Mouse (Mus musculus) cerebellum, postnatal 25 days (tissue): ENCODE data around the gene Adarb1.

Experiments
- DNase-seq, 2 experiments: peaks; one replicate each; pipeline ENCODE4 v3.0.0; 2021; ENCODE audit warnings: mixed read lengths in 2 of 2

The Adarb1 gene

DNA sequence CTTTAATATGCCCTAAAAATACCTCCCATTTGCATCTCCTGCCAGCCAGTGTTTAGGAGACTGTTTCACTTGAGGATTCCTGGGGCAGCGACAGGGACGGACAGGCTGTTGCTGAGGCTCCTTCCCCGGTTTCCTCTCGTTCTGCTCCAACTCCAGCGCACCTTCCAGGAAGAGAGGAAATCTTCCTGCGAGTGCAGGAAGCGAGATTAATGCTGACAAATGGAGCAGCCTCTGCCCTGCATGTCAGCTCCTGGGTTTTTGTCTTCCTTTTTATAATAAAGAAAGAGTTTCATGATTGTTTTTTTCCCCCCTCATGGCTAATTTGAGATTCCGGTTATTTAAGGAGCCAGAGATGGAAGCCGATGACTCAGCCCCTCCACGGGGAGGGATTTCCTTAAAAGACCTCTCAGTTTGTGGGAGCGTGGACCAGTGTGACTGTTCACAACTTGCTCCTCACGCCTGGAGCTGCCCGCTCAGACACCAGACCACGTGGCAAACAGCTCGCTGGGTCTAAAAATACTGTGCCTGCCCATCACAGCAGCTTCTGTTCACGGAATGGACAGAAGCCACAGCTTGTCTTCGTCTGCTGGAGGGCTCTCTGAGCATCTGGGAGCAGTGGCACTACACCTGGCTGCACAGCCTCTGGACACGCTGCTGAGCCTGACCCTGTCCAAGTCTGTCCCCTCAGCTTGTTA is 16.5 kb upstream of the Adarb1 start:
- DNase-seq, result peak; percentile 67 to 73

DNA sequence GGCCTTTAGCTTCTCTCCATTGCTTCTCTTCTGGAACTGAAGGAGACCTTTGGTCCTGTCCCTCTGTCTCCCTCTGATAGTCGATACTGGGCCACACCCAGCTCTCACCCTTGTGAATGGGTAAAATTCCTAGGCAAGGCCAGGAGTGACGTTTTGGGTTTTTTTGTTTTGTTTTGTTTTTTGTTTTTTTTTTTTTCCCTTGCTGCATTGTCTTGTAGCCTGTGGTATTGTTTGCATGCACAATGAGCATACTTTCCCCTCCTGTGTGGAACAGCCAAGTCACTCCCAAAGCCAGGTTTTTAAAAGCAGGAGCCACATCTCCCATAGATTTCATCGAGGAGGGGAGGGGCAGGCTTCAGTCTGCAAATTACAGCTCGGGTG is 16.0 kb upstream of the Adarb1 start:
- peak in 1 of 2 experiments; percentile 44 for DNase-seq

DNA sequence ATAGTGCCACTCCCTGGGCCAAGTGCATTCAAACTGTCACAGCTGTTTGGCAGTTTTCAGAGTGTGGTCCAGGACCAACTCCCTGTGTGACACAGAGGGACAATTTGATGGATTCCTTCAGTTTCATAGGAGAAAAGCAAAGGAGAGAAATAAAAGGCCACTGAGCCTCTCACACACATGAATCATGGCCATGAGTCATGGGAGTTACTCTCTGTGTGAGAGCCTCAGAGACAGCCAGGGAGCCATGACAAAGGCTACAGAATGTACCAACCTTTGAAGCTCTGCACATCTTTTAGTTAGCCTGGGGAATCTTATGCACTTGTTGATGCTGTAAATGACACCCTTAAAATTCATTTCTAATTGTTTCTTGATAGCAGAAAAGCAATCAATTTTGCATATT is 12.7 kb upstream of the Adarb1 start:
- DNase-seq, result no peak

DNA sequence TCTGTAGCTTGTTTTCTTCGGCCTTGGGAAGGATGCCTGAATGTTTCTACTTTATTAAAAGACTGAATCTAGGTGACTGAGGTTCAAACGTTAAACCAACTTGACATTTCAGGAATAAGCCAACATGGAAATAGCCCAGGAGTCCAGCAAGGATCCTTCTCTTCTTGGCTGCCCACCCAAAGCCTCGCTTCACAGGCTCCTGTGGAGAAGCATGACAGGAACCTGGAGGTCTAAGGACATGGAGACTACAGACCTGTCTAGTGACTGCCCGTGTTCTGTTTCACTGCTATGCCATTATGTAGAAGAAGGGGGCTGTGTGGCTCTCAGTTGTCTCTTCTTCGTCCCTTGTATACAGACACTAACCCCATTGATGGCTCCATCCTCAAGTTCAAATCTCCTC is 11.9 kb upstream of the Adarb1 start:
- DNase-seq, result peak; percentile 71 to 80

DNA sequence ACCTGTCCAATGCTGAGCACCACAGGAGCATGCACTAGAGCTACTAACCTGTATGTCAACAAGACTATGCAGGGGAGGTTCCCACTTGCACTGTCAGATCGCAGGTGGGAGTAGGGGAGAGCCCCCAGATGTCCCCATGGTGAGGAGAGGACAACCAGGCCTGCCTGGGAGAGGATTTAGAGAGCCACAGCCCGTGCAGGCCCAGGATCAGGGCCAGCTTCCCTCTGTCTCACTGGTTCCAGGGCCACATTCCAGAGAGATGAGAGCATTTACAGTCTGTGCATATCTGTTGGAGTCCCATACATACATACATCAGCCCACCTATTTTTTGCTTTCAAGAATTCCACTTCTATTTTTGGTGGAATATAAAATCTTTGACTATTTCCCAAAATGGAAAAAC is 9.5 kb upstream of the Adarb1 start:
- DNase-seq, result peak; percentile 54 to 62

DNA sequence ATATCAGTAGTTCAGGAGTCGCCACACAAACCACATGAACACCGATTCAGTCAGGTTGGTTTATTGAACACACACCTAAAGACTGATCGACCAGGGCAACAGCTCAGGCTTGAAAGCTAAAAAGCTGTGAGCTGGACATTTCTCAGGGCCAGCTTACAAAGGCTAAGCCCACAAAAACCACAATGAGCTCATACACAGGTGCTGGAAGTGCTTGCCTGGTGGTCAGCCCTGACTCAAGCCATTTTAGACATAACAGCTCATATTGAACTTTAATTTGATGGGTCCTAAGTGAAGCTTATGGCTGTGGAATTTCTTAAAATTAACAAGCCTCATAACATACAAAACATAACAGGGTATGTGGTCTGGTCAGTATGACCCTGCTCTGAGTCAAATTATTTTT is 2.1 kb upstream of the Adarb1 start:
- no peak for DNase-seq

DNA sequence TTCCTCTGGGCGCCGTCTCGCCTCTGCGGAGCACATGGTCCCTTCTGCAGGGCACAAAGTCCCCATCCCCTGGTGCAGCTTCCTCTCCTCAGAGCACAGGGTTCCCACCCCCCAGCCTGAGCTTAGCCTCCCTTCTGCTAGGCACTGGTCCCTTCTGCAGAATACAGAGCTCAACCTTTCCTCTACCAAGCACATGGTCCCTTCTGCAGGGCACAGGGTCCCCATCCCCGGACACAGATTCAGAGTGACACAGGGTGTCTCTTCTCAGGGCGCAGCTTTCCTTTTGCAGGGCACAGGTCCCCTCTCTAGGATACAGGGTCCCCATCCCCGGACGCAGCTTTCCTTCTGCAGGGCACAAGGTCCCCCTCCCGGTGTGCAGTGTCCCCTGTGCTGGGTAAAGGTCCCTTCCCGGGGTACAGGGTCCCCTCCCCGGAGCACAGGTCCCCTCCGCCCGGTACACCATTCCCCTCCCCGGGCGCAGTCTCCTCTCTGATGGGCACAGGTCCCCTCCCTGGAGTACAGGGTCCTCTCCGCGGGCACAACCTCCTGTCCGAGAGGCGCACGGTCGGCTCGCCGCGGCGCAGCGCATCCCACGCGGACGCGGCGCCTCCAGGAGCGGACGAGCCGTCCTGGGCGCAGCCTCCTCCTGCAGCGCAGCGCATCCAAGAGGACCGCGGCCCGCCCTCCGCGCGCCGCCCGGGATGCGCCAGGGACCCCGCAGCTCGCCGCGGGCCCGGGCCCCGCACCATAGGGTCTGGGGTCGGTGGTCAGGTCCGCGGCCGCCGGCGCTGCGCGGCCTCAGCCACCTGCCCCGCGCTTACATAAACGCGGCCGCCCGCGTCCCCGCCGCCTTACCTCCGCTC is 599 bp downstream of the Adarb1 start:
- DNase-seq, result peak; percentile 71 to 75

DNA sequence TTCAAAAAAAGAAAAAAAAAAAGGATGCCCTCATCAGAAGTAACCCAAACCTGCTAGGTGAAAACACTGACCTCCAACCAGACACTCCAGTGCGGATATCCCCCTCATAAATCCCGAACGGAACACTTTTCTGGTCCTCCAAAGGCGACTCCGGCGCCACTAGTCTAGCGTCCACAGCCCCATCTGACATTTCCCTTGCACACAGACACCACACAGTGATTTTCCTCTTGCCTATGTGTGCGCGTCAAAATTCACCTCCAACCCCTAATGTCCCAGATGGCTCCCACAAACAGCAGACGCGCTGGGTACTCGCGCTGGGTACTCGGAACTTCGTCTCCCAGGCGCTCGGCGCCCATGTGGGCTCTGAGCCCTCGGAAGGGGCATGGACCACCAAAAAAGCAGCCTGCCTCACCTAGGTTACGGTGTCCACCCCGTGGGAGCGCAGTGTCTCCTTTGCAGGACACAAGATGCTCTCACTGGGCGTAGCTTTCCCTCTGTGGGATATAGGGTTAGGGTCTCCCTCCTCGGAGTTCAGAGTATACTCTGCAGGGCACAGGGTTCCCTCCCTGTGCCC is 1.3 kb downstream of the Adarb1 start:
- DNase-seq, result peak; percentile 55 to 61

DNA sequence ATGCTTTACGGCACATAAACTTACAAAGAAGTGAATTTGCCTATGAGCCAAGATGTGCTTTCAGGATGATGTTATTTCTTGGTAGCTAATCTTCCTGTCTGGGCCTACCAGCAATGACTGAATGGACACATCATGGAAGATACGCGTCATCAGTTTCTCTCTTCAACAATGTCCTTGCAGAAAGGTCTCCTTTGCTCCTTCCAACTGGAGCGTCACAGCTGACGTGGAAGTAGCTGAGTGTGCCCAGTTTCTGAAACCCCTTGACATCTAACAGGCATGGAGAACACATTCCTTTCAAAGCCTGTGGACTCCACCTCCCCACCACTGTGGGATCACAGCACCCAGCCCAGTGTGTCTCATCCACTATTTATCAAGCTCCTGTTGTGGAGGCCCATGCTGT is 2.2 kb downstream of the Adarb1 start:
- DNase-seq, result no peak

DNA sequence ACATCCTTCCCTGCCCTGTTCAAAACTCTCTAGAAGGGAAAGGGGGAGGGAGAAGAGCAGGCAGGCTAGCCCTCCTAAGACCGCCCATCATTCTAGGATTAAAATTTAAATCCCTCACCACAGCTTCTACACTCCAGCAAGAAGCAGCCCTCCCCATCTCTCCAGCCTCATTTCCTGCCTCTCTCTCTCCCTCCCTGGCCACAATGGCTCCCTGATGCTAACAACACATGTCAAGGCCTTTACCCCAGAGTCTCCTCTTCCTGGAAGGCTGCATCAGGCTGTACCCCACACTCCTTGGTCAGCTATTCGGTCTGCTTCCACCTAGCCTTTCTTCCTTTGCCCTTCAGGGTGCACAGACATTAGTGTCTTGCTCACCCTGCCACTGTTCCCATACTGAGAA is 4.3 kb downstream of the Adarb1 start:
- DNase-seq, result peak in 1 of 2 experiments; percentile 53

DNA sequence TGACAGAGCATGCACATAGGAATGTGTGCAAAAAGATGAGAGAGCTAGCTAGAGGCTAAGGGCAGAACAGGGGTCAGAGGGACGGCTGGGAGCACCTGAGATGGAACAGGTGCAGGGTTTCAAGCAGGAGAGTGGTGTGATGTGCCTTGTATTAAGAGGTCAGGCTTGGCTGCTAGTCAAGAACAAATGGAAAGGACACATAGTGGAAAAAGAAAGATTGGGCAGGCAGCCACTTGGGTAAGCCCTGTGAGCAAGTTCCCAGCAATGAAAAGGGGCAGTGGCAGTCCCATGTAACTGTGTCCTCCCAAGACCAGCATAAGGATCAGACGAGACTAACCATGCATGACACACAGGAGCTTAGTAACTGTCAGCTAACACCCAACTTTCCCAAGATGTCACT is 8.9 kb downstream of the Adarb1 start:
- DNase-seq, result peak in 1 of 2 experiments; percentile 51

DNA sequence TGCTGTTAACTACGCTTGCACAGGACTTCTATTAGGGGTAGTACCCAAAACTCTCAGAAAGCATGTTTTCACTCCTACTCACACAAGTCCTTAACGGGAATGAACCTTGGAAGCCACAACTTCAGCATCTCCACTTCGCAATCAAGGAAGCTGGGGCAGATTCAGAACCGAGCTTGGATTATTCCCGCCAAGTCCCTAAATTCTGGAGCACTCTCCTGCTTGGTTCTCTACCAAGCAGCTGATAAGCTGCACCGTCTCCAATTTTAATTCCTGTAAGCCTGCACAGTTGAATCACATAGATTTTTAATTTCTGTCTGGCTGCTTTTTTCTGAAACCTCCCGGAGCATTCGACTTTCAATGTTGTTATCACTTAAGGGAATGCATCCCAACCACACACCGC is 9.8 kb downstream of the Adarb1 start:
- DNase-seq, result no peak

DNA sequence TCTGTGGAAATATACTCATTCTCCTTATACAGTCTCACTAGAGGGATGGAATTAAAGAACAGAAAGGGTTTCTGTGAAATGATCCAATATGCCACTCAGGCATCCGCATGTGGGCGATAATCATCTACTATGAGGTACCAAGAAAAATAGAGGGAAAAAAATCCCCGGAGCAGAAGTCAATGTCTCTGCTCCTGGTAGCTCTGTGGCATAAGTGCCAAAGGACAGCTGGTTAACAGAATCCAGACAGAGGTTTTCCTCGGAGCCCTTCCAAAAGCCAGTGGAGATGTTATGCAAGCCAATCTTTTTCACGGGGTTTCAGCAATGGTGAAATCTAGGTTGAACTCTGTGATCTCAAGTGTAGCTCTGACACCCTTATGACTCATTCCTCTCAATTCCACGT is 11.6 kb downstream of the Adarb1 start:
- DNase-seq, result no peak

DNA sequence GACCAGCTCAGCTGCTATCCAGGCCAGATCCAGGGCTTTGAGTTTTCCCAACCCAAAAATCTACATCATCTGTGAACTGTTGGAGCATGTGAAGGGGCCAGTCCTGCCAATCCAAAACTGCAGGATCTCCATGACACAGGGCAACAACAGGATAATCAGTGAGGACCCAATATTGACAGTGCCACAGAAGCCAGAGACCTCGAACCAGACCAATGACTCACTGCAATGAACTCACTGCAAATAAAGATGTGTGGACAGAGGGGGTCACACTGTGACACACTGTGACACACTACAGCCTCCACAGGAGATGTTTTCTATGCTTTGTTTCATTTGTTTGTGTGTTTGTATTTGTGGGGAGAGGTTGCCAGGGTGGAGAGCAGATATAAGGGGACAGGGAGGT is 15.6 kb downstream of the Adarb1 start:
- DNase-seq, result no peak

DNA sequence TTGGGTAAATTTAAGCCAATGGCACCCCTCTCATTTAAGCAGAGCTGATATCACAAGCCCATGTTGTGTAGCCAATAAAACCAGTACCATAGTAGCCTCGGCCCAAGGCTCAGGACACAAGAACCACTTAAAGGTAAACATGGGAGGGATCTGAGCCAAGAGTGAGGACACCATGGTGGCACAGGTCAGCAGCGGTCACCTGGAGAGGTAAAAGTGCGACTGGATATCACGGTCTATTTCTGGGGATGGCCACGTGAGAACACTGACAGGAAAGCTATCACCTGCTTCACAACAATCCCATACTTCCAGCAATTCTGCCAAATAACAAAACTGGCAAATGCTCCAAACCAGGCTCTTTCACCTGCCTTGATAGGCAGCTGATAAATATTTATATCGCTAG is 17.0 kb downstream of the Adarb1 start:
- DNase-seq, result no peak

DNA sequence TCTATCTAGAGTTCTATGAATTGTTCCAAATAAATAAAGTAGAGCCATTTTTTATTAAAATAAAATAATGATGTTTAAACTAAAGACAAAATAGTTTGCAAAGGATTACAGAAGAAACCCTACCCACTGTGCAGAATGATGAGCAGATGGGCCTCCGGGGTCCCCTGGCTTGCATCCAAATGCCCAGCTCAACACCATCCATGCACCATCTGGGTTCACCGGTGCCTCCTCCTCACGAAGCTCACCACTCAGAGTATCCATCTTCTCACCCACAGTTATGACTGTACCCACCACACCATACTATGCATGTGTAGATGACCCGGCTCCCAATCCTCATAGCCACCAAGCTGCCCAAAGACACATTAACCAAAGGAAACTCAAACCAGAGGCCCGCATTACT is 18.1 kb downstream of the Adarb1 start:
- DNase-seq, result peak; percentile 63 to 78

DNA sequence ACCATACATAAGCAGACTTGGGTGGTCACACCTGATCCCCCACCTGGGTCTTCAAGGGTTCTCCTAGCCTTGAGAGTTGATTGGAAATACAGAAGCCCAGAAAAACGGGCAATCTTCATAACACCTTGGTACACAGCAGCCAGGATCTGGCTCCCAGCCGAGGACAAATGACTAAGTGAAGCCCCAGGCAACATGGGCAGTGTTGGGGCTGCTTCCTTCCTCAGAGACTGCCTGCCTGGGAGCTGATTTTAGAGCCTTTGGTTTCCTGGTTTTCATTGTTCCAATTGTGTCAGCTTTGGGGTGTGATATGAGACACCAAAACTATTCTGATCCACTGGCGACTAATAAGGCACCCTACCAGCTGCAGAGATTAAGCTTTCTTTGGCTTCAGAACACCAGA is 20.0 kb downstream of the Adarb1 start:
- peak; percentile 71 to 80 for DNase-seq

DNA sequence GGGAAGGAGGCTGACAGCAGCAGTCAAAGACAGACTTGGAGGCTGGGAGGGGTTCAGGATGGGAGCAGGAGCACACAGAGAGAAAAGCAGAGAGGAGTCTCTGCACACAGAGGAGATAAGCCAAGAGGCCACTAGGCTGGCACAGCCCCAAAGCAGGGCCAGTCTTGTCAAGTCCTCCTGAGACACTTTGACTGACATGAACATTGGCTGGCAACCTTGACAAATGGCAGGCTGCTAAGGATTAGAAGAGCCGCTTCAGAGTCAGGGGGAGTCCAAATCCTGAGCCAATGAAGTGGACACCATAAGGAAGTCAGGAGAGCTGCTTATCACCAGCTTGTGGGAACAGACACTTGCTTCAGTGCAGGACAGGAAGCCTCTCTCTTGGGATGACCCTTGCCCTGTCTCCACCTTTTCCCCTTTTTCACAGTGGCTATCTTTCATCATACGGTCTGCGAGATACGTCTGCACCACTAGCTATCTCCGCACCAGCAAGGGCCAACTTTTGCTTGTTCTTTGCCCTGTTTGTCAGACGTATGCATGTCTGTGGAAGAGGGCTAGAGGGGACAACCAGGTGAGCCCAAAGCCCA is 20.9 kb downstream of the Adarb1 start:
- peak; percentile 64 to 75 for DNase-seq

DNA sequence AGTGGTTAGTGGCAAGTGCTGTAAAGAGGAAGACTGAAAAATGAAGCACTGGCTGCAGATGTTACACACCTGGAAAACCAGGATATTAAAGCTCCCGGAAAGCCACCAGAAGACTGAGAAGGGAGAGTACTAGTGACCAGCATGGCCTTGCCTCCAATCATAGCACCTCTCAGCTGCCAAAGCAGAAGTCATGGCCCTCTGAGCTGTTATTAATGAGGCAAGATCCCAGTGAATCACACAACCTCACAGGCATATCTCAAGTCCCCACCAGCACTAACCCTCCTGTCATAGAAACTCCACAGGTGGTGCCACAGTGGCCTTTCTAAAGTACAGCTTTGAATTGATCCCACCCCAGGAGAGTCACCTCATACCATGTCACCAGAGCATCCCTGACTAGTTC is 22.1 kb downstream of the Adarb1 start:
- no peak for DNase-seq

DNA sequence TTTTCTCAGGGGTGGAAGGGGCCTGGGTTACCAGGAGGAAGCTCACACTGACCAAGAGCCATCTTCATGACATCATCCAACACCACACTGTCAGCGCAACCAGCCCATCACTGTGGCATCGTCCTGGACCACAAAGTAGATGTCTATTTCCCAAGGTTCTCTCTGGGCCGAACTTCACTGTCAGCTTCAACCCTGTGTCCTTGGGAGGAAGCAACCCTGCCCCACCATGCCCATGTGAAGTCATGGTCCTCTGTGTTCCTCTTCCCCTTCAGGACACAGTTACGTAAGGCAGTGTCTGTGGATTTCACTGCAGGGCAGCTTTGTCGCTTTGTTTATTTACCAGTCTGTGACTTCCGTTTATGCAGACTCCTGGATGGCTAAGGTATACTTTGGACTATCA is 27.0 kb downstream of the Adarb1 start:
- no peak for DNase-seq

DNA sequence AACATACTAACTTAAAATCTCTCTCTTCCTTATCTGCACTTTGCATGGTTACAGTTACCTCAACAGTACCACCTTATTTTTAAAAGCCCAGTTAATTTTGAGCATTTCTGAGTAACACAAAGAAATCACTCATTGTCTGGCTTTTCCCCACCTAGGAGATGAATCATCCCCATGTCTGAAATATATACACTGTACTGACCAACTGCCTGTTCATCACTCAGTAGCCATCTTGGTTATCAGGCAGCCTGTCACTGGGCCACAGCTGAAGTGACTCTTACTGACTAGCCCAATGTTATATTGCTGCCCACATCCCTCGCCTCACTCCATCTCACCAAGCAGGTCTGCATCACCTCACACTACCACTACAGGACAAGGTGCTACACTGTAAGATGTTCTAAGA is 30.5 kb downstream of the Adarb1 start:
- DNase-seq, result no peak

DNA sequence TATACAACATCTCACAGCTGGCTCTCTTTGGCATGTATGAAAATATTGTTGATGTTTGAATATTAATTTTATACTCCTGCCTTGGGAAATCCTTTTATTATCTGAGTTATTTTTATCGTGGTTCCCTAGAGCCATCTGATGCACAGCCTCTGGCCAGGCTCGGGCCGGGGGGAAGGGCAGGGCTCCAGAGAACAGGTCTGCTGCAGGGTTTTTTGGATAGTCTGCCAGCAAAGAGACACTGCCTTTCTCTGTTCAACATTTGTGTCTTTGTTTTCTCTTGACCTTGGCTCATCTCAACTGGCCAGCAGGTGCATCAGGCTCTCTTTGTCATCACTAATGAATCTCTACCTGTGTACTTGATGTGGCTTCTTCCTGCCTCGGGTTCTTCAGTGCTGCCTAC is 32.3 kb downstream of the Adarb1 start:
- DNase-seq, result peak; percentile 71 to 82

DNA sequence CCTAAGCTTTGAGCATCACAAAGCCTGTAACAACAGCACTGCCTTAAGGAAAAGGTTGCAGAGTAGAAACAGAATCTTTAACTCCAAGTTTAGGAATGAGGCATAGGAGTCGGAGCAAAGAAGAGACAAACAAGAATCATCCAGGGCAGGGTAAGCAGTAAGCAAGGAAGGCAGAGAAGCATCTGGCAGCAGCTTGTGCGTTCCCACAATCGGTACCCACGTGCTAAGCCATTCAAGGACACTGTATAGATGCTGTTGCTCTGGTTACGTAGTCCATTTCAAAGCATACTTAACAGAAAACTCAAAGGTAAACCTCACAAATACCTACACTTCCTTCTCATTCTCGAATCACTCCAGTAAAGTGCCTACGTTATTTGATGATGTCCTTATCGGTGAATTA is 35.0 kb downstream of the Adarb1 start:
- DNase-seq, result no peak

DNA sequence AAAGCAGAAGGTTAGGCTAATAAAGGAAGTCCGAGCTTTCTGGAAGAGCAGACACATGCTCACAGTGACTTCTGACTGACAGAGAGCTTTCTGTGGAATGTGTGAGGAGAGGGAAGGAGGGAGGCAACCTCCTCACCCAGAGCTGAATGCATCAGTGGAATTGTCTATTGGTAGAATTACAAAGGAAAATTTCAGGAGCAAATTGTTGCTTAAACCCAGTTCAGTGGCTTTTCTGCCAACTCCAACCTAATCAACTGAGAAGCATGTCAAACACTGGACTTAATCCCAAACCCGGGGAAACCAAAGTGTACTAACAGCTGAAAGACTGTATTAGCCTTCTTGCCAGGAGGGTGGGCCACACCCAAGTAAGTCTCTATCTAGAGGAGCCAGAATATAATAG is 36.9 kb downstream of the Adarb1 start:
- no peak for DNase-seq
